Mouse (Mus musculus) liver, embryonic 14 days (tissue): ENCODE measurements around the gene Olfr214. TPM values are rescaled to one million over a fixed set of nuclear protein-coding genes. Genes with fewer than 3 reads are reported as not detected.

ENCODE experiments used
- polyA plus RNA-seq: library from polyadenylated mRNA; depleted of rRNA; stranded (reverse); fragments of >200 nt; gene quantifications from 2 replicates; pipeline ENCODE4 v1.2.3, GENCODE M21; 2012; rRNA removed

Gene Olfr214
- not detected in 2 replicates for polyA plus RNA-seq

DNA sequence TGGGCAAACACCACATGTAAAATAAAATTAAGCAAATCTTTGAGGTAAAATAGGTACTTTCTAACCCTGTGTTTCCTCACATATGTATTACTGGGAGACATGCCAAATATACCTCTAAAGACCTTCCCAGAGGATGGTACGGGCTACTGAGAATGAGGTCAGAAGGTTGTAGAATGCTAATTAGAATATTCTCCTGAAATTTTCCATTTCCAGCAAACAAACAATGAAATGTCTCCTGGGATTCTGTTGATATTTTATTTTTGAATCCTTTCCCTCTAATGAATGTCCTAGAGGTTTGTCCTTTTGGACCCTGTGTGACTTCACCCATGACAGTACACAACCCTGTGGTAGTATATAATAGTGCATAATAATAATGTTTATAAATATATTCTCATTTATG, at the start of gene Olfr214:
Gene Olfr214 (plus strand): TSS at position 301 of the 400 bp plus-strand sequence.

DNA sequence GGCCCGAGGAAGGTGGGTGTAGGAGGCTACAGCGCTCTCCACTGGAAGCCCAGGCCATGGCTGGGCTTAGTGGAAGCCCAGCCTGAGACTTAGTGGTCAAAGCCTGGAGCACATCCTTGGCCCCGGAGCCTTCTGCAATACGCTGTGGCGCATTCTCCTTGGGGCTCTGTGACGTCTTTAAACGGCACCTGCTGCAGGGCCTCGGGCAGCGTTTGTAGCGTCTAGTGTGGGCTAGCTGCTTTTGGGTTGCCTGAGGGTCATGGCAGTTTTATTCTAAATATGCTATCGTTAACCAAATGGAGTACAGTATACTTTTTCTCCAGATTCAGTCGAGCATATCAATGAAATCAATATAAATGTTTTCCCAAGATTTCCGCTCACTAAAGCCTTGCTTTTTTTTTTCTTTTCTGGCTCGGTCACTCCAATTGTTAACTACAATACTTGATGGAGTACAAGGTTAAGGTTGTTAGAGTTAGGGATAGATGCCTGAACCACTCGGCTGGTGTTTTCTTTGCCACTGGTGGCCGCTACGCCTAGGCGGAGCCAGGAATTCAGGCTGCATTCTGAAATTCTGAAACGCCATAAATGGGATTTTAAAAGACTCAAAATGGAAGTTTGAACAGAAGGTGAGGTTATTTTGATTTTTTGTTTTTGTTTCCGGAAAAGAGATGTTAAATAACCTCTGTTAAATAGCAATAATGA, 47.6 kb upstream of the Olfr214 start, which contains the start of gene Olfr212:
Gene Olfr212 (plus strand): TSS at position 215 of the 702 bp plus-strand sequence.

DNA sequence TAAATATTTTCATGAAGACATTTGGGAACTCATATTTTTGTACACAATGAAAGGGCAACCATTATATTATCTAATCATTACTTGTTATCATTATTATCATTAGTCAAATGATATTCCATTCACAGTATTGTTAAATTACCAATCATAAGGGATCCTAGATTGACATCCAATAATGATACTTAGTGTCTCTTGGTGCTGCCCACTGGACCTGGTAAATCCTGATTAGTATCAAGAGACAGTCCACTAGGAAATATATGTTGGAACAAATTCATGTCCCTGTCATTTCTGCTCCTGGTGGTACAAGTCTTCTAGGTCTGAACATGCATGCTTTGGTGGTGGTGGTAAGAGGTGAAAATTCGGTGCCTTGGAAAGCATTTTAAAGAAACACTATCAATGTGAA, 15.9 kb upstream of the Olfr214 start, which contains the start of gene Olfr213:
Gene Olfr213 (plus strand): TSS at position 301 of the 400 bp plus-strand sequence.

DNA sequence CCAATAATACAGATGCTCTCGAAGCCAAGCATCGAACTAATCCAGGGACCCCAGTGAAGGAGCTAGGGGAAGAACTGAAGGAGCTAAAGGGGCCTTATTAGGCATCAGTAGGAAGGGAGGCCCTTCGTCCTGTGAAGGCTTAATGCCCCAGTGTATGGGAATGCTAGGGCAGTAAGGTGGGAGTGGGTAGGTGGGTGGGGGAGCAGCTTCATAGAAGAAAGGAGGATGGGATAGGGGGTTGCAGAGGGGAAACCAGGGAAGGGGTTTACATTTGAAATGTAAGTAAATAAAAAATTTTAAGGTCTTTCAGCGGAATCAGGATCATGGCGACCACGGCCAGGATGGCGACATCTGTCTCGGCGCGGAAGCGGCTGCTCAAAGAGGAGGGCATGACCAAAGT, 3.2 kb upstream of the Olfr214 start, which contains the start of gene Gm5580:
Gene Gm5580 (plus strand): TSS at position 301 of the 400 bp plus-strand sequence.

DNA sequence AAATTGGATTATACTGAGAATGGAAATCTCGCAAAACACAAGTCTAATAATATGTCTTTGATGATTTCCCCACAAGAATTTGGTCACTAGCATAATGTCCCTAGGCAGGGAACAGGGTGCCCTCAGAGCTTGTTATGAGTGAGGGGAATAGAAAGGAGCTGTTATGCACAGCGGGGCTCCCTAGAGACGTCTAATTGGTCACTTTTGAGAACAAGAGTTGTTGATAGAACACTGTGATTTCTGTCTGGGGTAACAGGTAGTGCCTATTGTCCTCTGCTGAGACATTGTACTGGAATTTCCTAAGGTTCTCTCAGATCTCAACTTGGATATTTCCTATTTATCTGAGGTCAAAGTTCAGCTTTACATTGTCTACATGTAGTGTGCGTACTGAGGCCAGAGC, 30.1 kb downstream of the Olfr214 start, which contains the start of gene Olfr215:
Gene Olfr215 (minus strand): TSS at position 101 of the 400 bp plus-strand sequence.

Other genes starting within 250 kb of the Olfr214 start
- gene March8, start 216.2 kb upstream of the Olfr214 start, polyA plus RNA-seq: 78.4 and 104 TPM in 2 replicates
- gene Alox5, start 93.1 kb upstream of the Olfr214 start, polyA plus RNA-seq: 1.1 and 1.5 TPM in 2 replicates
- gene Olfr211, start 65.1 kb upstream of the Olfr214 start, polyA plus RNA-seq: not detected in 2 replicates
- not detected in 2 replicates for gene Olfr212, start 47.7 kb upstream of the Olfr214 start, polyA plus RNA-seq
- not detected in 2 replicates for gene Olfr213, start 15.8 kb upstream of the Olfr214 start, polyA plus RNA-seq
- 0.05 TPM in 2 replicates for gene Gm5580, start 3.1 kb upstream of the Olfr214 start, polyA plus RNA-seq
- gene Olfr215, start 30.0 kb downstream of the Olfr214 start, polyA plus RNA-seq: not detected in 2 replicates
- gene Zfp422, start 74.8 kb downstream of the Olfr214 start, polyA plus RNA-seq: 10.5 and 11.3 TPM in 2 replicates
- gene Depp1, start 96.4 kb downstream of the Olfr214 start, polyA plus RNA-seq: 4.0 and 4.3 TPM in 2 replicates
- gene Rassf4, start 119.7 kb downstream of the Olfr214 start, polyA plus RNA-seq: 1.5 and 2.5 TPM in 2 replicates
- under 0.01 and 0.01 TPM in 2 replicates for gene Tmem72, start 162.7 kb downstream of the Olfr214 start, polyA plus RNA-seq